Mouse (Mus musculus): ENCODE data around the gene Knstrn.

GRCm38 (mm10) chr2:118881956-118882355 lies 68.2 kb downstream of the Knstrn start:
- TF ChIP-seq POLR2A (IDR thresholded peaks at IDR 0.05; ENCODE audit: borderline replicate concordance, low read depth, low read length) (no peak), CTCF (IDR thresholded peaks at IDR 0.05; ENCODE audit: low read depth, low read length) (no peak)
